Mouse (Mus musculus) c-Kit-positive CD71-positive TER-119-negative erythroid progenitor cells, embryonic 14.5 days (primary cell): ENCODE results near the gene Orai1.

Experiments used
- DNase-seq: peaks from one replicate; pipeline ENCODE4 v3.0.0-alpha.2; 2013; ENCODE audit warnings: low read depth

Gene Orai1

GRCm38 (mm10) chr5:123068115-123068514 is 53.2 kb downstream of the Orai1 start, which contains the start of gene Tmem120b:
Gene Tmem120b, plus strand, starts transcription at chr5:123068415.
- DNase-seq, result no peak

DNA sequence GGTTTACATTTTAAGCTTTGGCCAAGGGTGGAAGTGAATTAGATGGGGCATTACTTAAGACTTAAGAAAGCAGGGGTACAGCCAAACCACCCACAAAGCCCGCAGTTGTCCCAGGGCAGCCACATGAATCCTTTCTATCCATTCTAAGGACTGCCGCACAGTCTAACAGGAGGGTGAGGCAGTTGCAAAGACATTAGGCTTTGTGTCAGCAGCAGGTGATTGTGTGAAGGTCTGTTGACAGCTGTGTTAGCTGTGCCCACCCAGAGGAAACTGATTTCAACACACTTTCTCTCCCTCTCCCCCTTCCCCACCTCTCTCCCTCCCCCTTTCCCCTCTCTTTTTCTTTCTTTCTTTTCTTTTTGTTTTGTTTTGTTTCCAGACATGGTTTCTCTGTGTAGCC is 53.8 kb downstream of the Orai1 start:
- no peak for DNase-seq

GRCm38 (mm10) chr5:123075576-123076418 is 60.9 kb downstream of the Orai1 start:
- DNase-seq, result peak; percentile 82

DNA sequence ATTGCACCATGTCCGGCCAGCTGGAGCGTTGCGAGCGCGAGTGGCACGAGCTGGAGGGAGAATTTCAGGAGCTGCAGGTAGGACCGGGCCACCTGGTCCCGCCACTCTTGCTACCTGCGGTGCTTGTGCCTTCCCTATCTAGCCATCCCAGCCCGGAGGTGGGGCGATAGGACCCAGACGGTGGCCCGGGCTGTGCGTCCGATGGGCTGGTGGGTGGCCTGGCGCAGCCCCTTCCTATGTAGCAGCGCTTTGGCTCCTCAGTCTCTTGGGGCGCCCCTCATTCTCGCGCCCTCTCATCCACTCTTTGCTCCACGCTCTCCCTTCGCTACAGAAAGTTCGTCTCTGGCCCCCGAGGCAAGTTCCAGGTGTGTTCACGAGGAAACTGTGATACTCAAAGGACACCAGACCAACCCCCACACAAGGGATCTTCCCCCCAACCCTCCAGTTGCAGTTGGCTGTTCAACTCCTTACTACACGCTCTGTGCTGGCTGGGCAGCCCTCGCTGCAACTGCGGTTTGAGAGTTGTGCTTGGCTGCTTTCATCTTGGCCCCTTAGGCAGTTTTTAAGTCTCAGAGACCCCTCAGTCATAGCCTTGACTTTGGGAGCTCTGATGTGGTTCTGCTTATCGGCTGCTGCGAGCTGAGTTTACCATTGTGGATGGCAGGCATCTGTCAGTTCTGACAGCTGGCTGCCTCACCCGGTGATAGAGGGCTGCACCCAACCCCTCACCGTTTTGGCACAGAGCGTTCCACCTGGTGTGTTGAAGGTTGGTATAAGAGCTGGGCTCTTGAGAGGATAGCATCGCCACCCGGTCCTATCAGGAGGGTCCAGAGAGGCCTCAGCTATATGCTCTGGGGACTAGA is 61.8 kb downstream of the Orai1 start:
- DNase-seq, result peak; percentile 62

- DNase-seq, result no peak
Observed at GRCm38 (mm10) chr5:123079568-123079967, 64.7 kb downstream of the Orai1 start.

GRCm38 (mm10) chr5:123080041-123080440 is 65.2 kb downstream of the Orai1 start:
- no peak for DNase-seq
